ENCODE assay signal across 12 mouse cellular contexts in the genomic region with DNA sequence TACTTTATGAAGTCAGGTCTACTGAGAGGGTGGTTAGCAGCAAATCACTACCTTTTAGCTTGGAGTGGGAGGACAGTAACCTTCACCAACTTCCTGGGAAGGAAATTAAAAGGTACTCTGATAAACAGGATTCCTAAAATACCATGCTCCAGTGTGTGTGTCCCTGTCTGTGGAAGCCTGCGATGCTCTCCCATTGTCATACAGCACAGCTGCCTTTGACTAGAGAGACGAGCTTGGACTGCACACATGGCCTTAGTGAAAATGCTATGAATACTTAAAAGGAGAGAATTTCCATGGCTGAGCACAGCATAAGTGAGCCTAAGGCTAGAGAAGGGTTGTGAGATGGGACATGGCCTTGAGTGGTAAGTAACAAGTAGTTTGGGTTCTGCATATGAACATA.
DNase-seq lines count a peak whose midpoint lies in the region; ATAC-seq and TF ChIP-seq lines count a peak whose summit lies in the region.
"Had no signal": no experiment of that assay in that cellular context is flagged by ENCODE, and none has a peak within 500 bp of the region (broad histone marks: within the 10 kb centered on the region; RNA-seq: fewer than 3 reads in every experiment).

No protein-coding gene starts in this region.

- WGBS in forebrain, postnatal 0 days, result 22% methylated on average over 2 of the region's 2 CpGs
- WGBS in midbrain, embryonic 13.5 days, result 21% methylated on average over 2 of the region's 2 CpGs

- H3K4me3 ChIP-seq in forebrain, postnatal 0 days (ENCODE audit: low read depth, low read length), result no peak overlapping the region
- H3K4me3 ChIP-seq in midbrain, embryonic 13.5 days (replicated peaks), result no peak overlapping the region
- H3K4me3 ChIP-seq: intestine, embryonic 15.5 days had no signal

- no peaks in the 10 kb centered on the region for H3K9me3 ChIP-seq in forebrain, postnatal 0 days (ENCODE audit: low read length)
- no peaks in the 10 kb centered on the region for H3K9me3 ChIP-seq in midbrain, embryonic 13.5 days
- H3K9me3 ChIP-seq: intestine, embryonic 15.5 days had no signal

- no peak for TF ChIP-seq POLR2A in brain, embryonic 14.5 days (IDR thresholded peaks at IDR 0.05; ENCODE audit: borderline replicate concordance, extremely low read depth, insufficient read depth, insufficient read length, poor library complexity, severe bottlenecking)

- peak; percentile 25; the same call in 1 of the 2 replicates for ATAC-seq in forebrain, postnatal 0 days
- ATAC-seq in midbrain, embryonic 13.5 days, result no peak; the same call in 1 of the 2 replicates
- ATAC-seq: intestine, embryonic 15.5 days had no signal

- H3K27ac ChIP-seq in forebrain, postnatal 0 days (ENCODE audit: low read depth, low read length), result peak overlapping the region; percentile 35; the same call in 1 of the 2 replicates
- H3K27ac ChIP-seq in midbrain, embryonic 13.5 days, result peak overlapping the region; percentile 78
- H3K27ac ChIP-seq: intestine, embryonic 15.5 days had no signal

- no peak overlapping the region for H3K9ac ChIP-seq in forebrain, postnatal 0 days
- no peak overlapping the region for H3K9ac ChIP-seq in midbrain, embryonic 13.5 days (replicated peaks)
- H3K9ac ChIP-seq: intestine, embryonic 15.5 days had no signal

- no peaks in the 10 kb centered on the region for H3K27me3 ChIP-seq in forebrain, postnatal 0 days (ENCODE audit: insufficient read depth, low read length)
- no peaks in the 10 kb centered on the region for H3K27me3 ChIP-seq in midbrain, embryonic 13.5 days
- H3K27me3 ChIP-seq: intestine, embryonic 15.5 days had no signal

- TF ChIP-seq CTCF in brain, embryonic 14.5 days (IDR thresholded peaks at IDR 0.05; ENCODE audit: borderline replicate concordance, extremely low read depth, insufficient read depth, insufficient read length), result no peak
- no peak for TF ChIP-seq CTCF in forebrain, postnatal 0 days (IDR thresholded peaks at IDR 0.05; ENCODE audit: low read depth)

- no peak overlapping the region for H3K4me2 ChIP-seq in forebrain, postnatal 0 days (ENCODE audit: low read depth)
- H3K4me2 ChIP-seq in midbrain, embryonic 13.5 days (replicated peaks), result no peak overlapping the region
- H3K4me2 ChIP-seq: intestine, embryonic 15.5 days; liver, embryonic 11.5 days had no signal

- H3K36me3 ChIP-seq in forebrain, postnatal 0 days (ENCODE audit: insufficient read depth), result 0 out of 2 replicates have a peak, but pooled peaks cover 7% of the 10 kb centered on the region
- H3K36me3 ChIP-seq in midbrain, embryonic 13.5 days, result peaks cover 15% of the 10 kb centered on the region
- H3K36me3 ChIP-seq: intestine, embryonic 15.5 days had no signal

- peak; percentile 21 for DNase-seq in R1 (ENCODE audit: low read depth, low spot score)
- DNase-seq in brain, embryonic 14.5 days (ENCODE audit: low read depth), result peak; percentile 21
- DNase-seq in forebrain, postnatal 0 days, result no peak
- no peak for DNase-seq in Muller cell, postnatal 12 days (ENCODE audit: inconsistent ontology term)
- no peak for DNase-seq in cerebellum, adult 11 months
- DNase-seq in layer of hippocampus, postnatal 36 days, result no peak
- DNase-seq: adrenal gland, postnatal 10 days; gastrocnemius, postnatal 25 days; kidney, postnatal 14 days had no signal

- H3K4me1 ChIP-seq in forebrain, postnatal 0 days (ENCODE audit: insufficient read depth), result 0 out of 2 replicates have a peak, but pooled peaks cover 6% of the 10 kb centered on the region
- peaks cover 31% of the 10 kb centered on the region for H3K4me1 ChIP-seq in midbrain, embryonic 13.5 days (replicated peaks)
- H3K4me1 ChIP-seq: intestine, embryonic 15.5 days had no signal

Comparison
In these comparisons a context has a peak if more than half of its experiments do, and no peak if none do; other contexts are left out.
1. DNase-seq: peak in R1 (single experiment) and brain, embryonic 14.5 days (single experiment); none in forebrain, postnatal 0 days (single experiment), Muller cell, postnatal 12 days (single experiment), cerebellum, adult 11 months (single experiment) and layer of hippocampus, postnatal 36 days (0 of 2).